Mouse (Mus musculus) right cerebral cortex, postnatal 36 days (tissue): ENCODE data around the gene Ano6.
A peak's percentile ranks its signal among the peaks of the same experiment; 100 is the strongest.

ENCODE experiments used
- DNase-seq, 2 experiments: peaks; one replicate each; pipeline ENCODE4 v3.0.0; 2022; ENCODE audit warnings: low spot score in 2 of 2, mixed read lengths in 1 of 2

Ano6 gene

DNA sequence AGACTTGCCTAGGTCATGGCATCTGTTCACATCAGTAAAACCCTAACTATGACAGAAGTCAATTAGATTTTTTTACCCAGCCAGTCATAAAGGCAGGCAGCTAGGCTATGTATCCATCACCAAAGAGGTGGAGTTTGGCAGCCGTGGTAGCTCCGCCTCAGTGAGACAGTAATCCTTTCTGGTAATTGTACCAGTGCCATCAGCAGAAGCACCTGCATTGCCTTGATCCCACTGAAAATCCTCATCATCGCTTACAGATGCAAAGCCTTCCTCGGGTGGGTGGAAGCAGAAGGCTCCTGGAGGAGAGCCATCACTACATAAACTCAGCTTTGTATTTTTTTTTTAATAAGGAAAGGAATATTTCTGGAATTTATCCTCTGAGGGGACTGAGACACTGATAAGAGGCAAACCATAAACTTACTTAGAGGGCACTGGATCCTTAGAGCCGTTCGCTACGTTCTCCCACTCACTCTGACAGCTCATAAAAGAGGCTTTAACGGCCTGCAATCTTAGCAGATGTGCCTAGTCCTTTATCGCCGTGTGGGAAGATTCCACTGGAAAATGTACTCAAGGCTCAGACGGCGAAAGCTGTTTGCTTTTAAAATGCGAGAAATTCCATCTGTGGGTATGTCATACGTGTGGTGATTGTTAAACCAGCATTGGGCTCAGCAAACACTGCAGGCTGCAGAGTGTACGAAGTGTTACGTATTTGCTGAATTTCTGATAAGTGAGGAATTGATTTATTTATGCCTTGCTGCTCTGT, 140.6 kb downstream of the Ano6 start:
- peak; percentile 42 to 60 for DNase-seq

DNA sequence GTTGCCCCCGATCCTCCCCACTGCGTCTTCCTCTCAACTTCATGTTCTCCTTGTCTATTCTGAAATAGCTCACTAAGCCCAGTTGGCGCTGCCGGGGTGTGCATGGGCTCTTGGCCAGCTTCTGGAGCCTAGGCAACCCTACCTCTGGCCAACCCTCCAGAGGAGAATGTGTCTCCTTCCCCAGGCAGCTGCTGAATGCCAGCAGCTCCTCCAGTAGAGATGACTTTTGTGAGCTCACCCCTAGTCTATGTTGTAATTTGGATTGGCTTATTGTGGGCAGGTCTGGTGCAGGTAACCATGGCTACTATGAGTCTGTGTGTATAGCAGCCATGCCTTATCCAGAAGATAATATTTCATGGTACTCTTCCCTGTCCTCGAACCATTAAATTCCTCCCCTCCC, 141.7 kb downstream of the Ano6 start:
- DNase-seq: peak; percentile 46 to 69

GRCm38 (mm10) chr15:95935141-95935540, 144.5 kb downstream of the Ano6 start:
- peak; percentile 48 to 59 for DNase-seq

DNA sequence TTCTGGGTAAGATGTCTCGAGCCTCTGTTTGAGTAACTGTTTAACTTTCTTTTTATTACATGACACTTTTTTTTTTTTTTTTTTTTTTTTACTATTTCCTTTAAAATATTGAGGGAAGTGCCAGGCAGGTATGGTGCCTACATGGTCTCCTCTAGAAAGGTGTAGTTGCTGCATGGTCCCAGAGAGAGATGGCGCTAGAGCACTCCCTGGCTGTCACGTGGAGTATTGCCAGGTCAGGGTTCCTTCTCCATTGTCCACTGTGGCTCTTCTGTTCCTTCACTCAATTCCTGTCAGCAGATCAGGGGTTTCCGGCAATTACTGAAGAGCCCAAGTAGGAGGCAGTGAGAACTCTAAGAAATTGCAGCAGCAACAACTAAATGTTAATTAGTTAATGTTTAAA, 152.8 kb downstream of the Ano6 start:
- no peak for DNase-seq

DNA sequence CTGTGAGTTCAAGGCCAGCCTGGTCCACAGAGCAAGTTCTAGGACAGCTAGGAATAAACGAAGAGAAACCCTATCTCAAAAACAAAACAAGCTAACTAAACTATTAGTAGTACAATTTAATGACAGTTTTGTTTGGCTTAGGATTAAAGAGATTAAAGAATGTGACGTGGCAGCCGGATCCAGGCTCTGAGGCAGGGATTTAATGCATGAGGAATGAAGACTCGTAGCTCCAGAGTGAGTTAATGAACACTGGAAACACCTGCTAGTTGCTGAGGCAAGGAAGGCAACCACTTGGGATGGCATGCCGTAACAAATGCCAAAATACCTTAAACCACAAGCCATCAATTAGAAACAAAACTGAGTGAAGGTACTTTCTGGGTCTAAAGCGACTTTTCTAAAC, 153.7 kb downstream of the Ano6 start:
- no peak for DNase-seq

GRCm38 (mm10) chr15:95945951-95946708, 155.5 kb downstream of the Ano6 start:
- DNase-seq: no peak

DNA sequence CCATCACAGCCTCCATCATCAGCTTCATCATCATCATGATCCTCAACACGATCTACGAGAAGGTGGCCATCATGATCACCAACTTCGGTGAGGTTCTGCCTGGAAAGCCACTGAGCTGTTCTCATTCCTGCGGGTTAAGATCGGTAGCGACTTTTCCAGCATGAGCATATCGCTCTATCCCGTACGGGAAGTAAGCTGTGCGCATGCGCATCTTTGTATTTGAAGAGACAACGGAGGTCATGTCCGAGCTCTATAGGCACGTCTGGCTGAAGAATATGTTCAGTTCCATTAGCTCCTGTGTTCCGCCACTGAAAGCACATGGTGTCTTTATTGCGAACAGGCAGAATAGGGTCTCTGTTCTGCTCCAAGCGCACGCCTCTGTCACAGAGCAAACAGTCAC, 157.8 kb downstream of the Ano6 start:
- DNase-seq: no peak

DNA sequence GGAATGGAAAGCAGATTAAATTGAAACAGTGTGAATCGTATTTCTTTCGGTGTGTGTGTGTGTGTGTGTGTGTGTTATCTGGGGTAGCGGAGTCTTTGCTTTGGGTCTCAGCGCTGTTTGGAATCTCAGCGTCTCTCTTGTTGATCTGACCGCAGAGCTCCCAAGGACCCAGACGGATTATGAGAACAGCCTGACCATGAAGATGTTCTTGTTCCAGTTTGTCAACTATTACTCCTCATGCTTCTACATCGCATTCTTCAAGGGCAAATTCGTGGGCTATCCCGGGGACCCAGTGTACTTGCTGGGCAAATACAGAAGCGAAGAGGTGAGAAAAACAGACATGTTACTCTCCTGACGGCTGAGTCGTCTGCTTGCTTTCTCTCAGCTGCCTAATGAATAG, 158.7 kb downstream of the Ano6 start:
- DNase-seq: no peak

- no peak for DNase-seq
These were observed 160.9 kb downstream of the Ano6 start for GRCm38 (mm10) chr15:95951497-95951896.

GRCm38 (mm10) chr15:95956692-95957091, 166.0 kb downstream of the Ano6 start:
- no peak for DNase-seq

GRCm38 (mm10) chr15:95962411-95963123, 171.9 kb downstream of the Ano6 start:
- DNase-seq: no peak

DNA sequence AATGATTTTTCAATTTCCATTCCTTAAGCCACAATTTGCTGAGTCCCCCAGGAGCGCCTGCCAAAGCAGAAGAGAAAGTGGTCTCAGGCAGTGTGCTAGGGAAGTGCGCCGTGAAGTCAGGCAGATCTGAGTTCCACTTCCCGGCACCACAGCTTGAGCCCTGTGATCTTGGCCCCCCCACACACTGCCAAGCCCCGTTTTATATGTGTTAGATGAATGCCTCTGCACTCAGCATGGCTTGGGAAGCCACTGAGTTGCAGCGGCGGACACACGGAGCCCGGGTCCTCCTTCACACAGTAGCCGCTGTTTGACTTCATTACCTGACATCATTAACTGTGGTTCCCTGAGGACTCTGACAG, 172.5 kb downstream of the Ano6 start:
- DNase-seq: no peak

DNA sequence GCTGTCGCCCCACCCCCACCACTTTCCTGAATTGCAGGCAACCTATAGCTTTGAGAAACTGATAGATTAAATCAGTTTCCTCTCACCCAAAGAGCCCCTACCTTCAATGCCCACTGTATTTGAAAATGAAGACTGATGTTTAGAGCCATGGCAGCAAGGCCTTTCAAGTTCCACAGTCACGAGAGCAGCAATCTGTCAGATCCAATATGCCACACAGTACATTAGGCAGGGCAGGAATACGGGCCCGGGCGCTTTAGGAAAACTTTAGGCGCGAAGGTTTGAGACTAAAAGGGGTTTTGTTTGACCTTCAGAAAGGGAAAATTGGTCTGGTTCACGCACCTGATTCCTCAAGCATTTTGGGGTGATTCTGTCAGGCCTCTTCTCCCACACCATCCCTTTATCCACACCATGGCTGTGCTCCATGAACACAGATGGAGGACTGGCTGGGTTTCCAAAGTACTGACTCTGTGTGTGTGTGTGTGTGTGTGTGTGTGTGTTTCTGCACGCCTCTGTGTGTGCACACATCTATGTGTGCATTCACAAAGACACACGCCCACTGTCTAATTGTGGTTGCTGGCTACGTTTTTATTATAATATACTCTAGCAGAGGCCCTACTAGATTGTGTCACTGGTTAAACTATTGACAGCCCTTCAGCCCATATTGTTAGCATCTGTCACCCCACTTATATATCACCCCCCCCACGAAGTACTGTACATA, 173.0 kb downstream of the Ano6 start:
- no peak for DNase-seq

DNA sequence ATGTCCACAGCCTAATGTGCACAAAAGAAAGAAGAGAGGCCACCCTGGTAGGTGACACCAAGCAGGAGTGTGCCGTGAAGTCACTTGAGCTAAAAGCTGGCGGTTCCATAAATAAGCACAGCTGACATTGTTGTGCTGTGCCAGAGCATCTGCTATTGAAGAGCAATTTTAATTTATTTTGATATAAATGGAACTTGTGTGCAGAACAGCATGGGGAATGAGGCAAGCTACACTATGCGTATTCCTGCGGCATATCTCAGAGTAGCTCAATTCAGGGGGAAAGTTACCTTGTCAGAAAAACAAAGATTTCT, 173.6 kb downstream of the Ano6 start:
- no peak for DNase-seq

DNA sequence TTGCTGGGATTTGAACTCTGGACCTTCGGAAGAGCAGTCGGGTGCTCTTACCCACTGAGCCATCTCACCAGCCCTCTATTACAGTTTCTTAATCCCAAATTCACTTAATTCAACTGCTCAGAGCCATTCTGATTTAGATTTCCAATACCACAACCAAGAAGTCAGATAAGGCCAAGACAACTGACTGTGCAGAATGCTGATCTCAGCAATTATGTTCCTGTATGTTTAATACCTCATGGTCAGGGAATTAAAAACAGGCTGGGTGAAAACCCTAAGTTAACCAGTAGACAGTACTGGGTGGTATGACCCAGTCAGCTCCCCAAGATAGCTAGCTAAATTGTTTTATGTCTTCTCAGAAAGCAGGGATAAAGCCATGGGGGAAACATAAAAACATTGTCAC, 176.3 kb downstream of the Ano6 start:
- no peak for DNase-seq

GRCm38 (mm10) chr15:95967516-95968196, 177.0 kb downstream of the Ano6 start:
- no peak for DNase-seq

GRCm38 (mm10) chr15:95969596-95969995, 179.0 kb downstream of the Ano6 start:
- DNase-seq: no peak

DNA sequence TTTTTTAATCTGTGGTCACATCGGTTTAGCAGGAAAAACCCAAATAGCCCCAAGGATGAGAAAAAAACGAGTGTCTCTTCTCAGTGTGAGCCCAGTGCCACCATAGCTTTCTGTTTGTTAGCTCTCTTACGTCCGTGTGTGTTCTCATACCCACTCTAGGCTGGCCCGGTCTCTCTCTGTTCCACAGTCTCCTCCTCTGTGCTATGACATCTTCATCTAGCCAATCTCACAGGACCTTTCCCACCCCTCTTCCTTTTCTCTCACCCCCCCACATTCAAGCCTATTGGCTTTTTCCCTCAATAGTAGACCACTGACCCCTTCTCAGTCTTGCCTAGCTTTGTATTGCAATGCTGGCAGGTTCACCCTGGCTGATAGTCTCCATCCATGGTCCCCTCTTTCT, 179.5 kb downstream of the Ano6 start:
- no peak for DNase-seq

GRCm38 (mm10) chr15:95970691-95971090, 180.0 kb downstream of the Ano6 start:
- DNase-seq: no peak

- no peak for DNase-seq
These were observed 180.7 kb downstream of the Ano6 start for GRCm38 (mm10) chr15:95971302-95971701.

GRCm38 (mm10) chr15:95972156-95972555, 181.5 kb downstream of the Ano6 start:
- DNase-seq: no peak

DNA sequence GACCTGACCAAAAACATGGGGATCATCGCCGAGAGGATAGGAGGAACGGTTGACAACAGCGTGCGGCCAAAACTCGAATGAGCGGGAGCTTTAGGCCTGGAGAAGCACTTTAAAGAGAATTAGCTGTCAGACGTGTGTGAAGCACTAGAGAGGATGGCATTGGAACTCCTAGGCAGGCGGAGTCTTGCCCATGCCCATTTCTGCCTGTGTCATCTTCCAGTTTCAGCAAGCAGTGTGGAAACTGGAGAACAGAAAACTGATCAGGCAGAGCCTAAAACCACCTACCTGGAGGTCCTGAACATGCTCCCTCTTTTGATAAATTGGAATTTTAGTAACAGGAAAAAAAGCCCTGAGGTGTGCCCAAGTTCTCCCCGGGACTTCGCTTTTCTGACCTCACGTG, 182.0 kb downstream of the Ano6 start:
- DNase-seq: no peak
